Mouse (Mus musculus) liver, adult 2 months (tissue): ENCODE measurements around the gene Atxn10. TPM values are rescaled to one million over a fixed set of nuclear protein-coding genes. Genes with fewer than 3 reads are reported as not detected.

Experiments
- DNase-seq: peaks from one replicate; pipeline ENCODE4 v3.0.0-alpha.2; 2011; ENCODE audit warnings: low read depth, low spot score; ENCODE audit errors: extremely low read depth
- H3K27ac ChIP-seq: fragments of 200-500 bp; replicated peaks from 2 replicates; pipeline ENCODE4 v1.5.1; 2012; ENCODE audit warnings: low read depth, mild to moderate bottlenecking, control low read depth, inconsistent platforms, low read length; ENCODE audit not compliant: insufficient read depth
- H3K27me3 ChIP-seq: fragments of 200-500 bp; 2 replicates; pipeline ENCODE4 v1.6.1; 2012; ENCODE audit warnings: mild to moderate bottlenecking, moderate library complexity, low read length, inconsistent platforms; ENCODE audit not compliant: control insufficient read depth, insufficient read depth
- H3K36me3 ChIP-seq: fragments of 200-500 bp; 2 replicates; pipeline ENCODE4 v1.6.1; 2012; ENCODE audit warnings: low read length, inconsistent platforms; ENCODE audit not compliant: control insufficient read depth, insufficient read depth
- H3K4me1 ChIP-seq: fragments of 200-500 bp; 2 replicates; pipeline ENCODE4 v1.6.1; 2011; ENCODE audit warnings: low read length; ENCODE audit not compliant: control insufficient read depth, insufficient read depth
- H3K4me3 ChIP-seq: fragments of 200-500 bp; 2 replicates; pipeline ENCODE4 v1.5.1; 2011; ENCODE audit warnings: low read depth, mild to moderate bottlenecking, control low read depth, low read length, moderate library complexity; ENCODE audit not compliant: insufficient read depth
- H3K79me2 ChIP-seq: fragments of 200-500 bp; 2 replicates; pipeline ENCODE4 v1.6.1; 2012; ENCODE audit warnings: inconsistent platforms, mild to moderate bottlenecking, low read length, moderate library complexity; ENCODE audit not compliant: control insufficient read depth, insufficient read depth
- H3K9ac ChIP-seq: fragments of 200-500 bp; 2 replicates; pipeline ENCODE4 v1.6.1; 2012; ENCODE audit warnings: low read depth, mild to moderate bottlenecking, control low read depth, inconsistent platforms, low read length
- CTCF ChIP-seq: fragments of 200-500 bp; IDR thresholded peaks from 2 replicates; pipeline ENCODE4 v1.5.1; 2011; ENCODE audit warnings: low read depth, low read length, control low read depth
- POLR2A ChIP-seq: fragments of 200-500 bp; IDR thresholded peaks from 2 replicates; pipeline ENCODE4 v1.6.1; 2011; ENCODE audit warnings: low read length, control low read depth; ENCODE audit not compliant: insufficient read depth; ENCODE audit errors: extremely low read depth
- WGBS: fragments of 180-500 bp; shearing (Covaris S2); methylation state at CpG from one replicate; pipeline ENCODE4 v1.1.7; 2018; 5-methylcytosine and 5-hydroxymethylcytosine counted together
- polyA plus RNA-seq: library from polyadenylated mRNA; depleted of rRNA; stranded (reverse); fragments of >200 nt; gene quantifications from 2 replicates; pipeline ENCODE4 v1.2.3, GENCODE M21; 2012
- total RNA-seq: library from RNA; depleted of rRNA; stranded (reverse); fragments of >200 nt; gene quantifications from 2 replicates; pipeline ENCODE4 v1.2.3, GENCODE M21; 2014

Atxn10 gene
- total and polyA plus RNA-seq, 2 experiments = 36.8 to 41.0 TPM

DNA sequence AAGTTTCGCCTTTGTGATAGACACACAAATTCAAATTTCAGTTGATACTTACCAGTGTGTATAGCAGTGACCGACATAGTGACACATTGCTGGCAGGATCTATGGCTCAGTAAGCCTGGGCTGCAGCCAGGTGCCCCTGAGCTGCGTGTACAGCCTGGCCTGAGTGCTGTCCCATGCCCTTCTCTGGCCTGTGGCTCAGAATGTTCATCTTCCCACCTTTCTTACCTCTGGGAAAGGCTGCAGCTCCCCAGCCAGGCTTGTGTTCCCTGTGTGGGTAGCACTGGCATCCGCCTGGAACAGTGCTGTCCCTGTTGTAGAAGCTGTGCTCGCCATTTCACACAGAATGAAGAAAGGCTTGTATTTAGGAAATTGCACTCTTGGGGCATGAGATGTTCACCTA is 72.7 kb downstream of the Atxn10 start:
- Histone ChIP-seq H3K9ac (no peak overlapping the region), H3K4me1 (peaks cover 2% of the 10 kb centered on the region; the same call in 1 of the 2 replicates), H3K27ac (no peak overlapping the region), H3K36me3 (peaks cover 2% of the 10 kb centered on the region; the same call in 1 of the 2 replicates), H3K4me3 (no peak overlapping the region), H3K27me3 (no peaks in the 10 kb centered on the region), H3K79me2 (no peaks in the 10 kb centered on the region; the same call in 1 of the 2 replicates)
- WGBS = 78% methylated on average over 5 of the region's 5 CpGs
- no peak for DNase-seq
- no peak for TF ChIP-seq POLR2A
- TF ChIP-seq CTCF = no peak

DNA sequence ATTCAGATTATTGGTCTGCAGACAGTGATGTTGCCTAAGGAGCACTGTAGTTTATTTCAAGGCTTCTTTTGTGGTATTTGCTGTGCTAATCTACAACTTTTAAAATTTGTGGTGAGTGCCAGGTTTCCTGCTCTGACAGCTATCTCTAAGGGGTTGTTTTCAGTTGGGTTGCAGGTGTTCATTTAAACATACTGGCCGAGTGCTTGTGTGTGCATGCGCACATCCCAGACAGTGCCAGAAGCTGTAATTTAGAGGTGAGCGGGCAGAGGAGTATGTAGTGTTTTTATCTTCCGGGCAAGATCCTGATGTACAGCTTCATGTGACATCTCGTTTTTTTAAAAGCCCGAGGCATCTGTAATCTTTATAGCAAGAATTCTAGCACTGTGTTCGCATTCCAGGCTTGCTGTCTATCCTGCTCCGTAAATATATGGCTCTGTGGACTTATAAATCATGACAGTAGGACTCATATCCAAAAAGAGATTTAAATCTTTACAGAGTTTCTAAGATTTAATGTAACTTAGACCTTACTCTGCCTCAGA is 73.3 kb downstream of the Atxn10 start:
- Histone ChIP-seq H3K36me3 (peaks cover 2% of the 10 kb centered on the region; the same call in 1 of the 2 replicates), H3K4me3 (no peak overlapping the region), H3K9ac (no peak overlapping the region), H3K27ac (no peak overlapping the region), H3K79me2 (no peaks in the 10 kb centered on the region; the same call in 1 of the 2 replicates), H3K4me1 (peaks cover 2% of the 10 kb centered on the region; the same call in 1 of the 2 replicates), H3K27me3 (no peaks in the 10 kb centered on the region)
- DNase-seq = no peak
- WGBS = 92% methylated on average over 8 of the region's 8 CpGs
- no peak for TF ChIP-seq CTCF
- TF ChIP-seq POLR2A = no peak

DNA sequence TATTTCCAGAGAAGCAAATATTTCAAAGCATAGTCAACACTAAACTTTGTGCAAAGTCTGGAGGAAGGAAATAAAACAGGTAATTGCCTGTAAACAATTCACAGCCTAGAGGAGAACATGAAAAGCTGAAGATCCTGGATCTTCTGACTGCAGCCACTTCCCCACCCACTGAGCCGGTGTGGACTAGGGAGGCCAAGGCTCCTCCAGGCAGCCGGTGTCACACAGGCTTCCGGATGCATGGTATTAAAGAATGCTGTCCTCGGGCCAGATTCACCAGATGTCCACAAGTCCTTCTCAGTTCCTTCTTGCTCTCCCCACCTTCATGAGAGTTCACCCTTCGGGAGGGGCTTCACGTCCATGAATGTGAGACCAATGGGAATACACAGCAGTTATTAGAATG is 73.8 kb downstream of the Atxn10 start:
- peaks cover 3% of the 10 kb centered on the region; the same call in 1 of the 2 replicates for H3K79me2 ChIP-seq
- H3K9ac ChIP-seq = no peak overlapping the region
- peaks cover 2% of the 10 kb centered on the region; the same call in 1 of the 2 replicates for H3K4me1 ChIP-seq
- DNase-seq = no peak
- peaks cover 2% of the 10 kb centered on the region; the same call in 1 of the 2 replicates for H3K36me3 ChIP-seq
- H3K27ac ChIP-seq = no peak overlapping the region
- H3K27me3 ChIP-seq = no peaks in the 10 kb centered on the region
- no peak overlapping the region for H3K4me3 ChIP-seq
- 90% methylated on average over 6 of the region's 6 CpGs for WGBS
- TF ChIP-seq POLR2A (no peak), CTCF (no peak)

DNA sequence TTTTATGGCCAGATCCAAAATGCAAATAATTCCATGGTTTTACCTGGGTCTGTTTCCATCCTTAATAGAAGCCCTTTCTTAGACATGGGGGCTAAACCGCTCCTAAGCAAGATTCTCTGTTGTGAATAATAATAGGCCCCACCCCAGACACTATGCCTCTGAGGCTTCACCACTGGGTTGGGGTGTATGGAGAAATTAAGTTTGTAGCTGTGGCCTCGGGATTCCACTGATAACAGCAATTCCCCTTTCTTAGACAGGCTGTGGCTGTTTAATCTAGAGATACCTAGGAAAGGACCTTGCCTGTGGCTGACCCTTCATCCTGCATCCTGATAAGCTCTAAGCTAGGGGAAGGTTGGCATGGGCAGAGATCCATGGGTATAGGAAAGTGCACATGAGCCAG is 78.6 kb downstream of the Atxn10 start:
- no peak for TF ChIP-seq CTCF
- no peak for TF ChIP-seq POLR2A
- 78% methylated on average over 2 of the region's 2 CpGs for WGBS
- 0 out of 2 replicates have a peak, but pooled peaks cover 3% of the 10 kb centered on the region for H3K79me2 ChIP-seq
- H3K4me3 ChIP-seq = no peak overlapping the region
- H3K4me1 ChIP-seq = peaks cover 2% of the 10 kb centered on the region; the same call in 1 of the 2 replicates
- H3K36me3 ChIP-seq = no peaks in the 10 kb centered on the region
- no peak overlapping the region for H3K27ac ChIP-seq
- no peak for DNase-seq
- H3K27me3 ChIP-seq = no peaks in the 10 kb centered on the region
- H3K9ac ChIP-seq = no peak overlapping the region

DNA sequence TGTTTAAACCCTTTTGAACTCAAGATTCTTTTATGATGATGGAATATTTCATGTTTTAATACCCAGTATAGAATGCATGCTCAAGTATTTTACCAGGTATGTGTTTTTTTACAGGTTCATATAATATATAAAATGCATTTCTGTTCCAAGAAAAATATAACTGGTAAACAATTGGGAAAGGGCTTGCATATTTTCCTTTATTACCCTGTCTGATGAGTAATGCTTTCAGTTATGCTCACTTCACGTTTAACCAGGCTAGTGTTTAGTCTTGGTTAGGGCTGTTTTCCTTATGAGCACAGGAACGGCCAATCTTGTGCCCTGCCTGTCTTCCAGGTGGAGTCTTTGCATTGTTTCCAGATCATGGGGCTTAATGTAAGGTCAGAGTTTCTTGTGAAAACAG is 84.6 kb downstream of the Atxn10 start:
- Histone ChIP-seq H3K4me3 (no peak overlapping the region), H3K27me3 (no peaks in the 10 kb centered on the region), H3K9ac (no peak overlapping the region), H3K79me2 (no peaks in the 10 kb centered on the region), H3K4me1 (no peaks in the 10 kb centered on the region; the same call in 1 of the 2 replicates), H3K27ac (no peak overlapping the region), H3K36me3 (no peaks in the 10 kb centered on the region)
- no peak for TF ChIP-seq CTCF
- WGBS = 78% methylated on average over 2 of the region's 2 CpGs
- DNase-seq = no peak

DNA sequence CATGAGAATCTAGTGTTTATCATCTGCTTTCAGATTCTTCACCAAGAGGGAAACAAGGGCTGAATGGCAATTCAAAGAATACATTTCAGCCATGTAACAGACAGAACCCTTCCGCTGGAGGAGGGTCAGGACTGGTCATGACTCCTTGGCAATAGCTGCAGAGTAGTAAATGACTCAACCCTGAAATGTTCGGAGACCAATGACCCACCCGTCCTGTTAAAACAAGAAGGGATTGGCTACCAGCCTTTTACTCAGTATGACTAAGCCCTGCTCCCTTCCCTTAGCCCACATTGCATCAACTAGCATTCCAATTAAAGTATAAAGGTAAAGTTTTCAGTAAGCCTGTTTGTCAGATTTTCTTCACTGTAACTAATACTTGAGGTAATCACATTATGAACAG is 88.2 kb downstream of the Atxn10 start:
- peak; percentile 58 for DNase-seq
- 34% methylated on average over 3 of the region's 3 CpGs for WGBS
- no peaks in the 10 kb centered on the region for H3K27me3 ChIP-seq

More for the DNA sequence above, 88.2 kb downstream of the Atxn10 start:
- Histone ChIP-seq H3K27ac (no peak overlapping the region), H3K36me3 (no peaks in the 10 kb centered on the region), H3K9ac (no peak overlapping the region), H3K4me3 (no peak overlapping the region), H3K79me2 (no peaks in the 10 kb centered on the region), H3K4me1 (no peaks in the 10 kb centered on the region; the same call in 1 of the 2 replicates)
- TF ChIP-seq CTCF (no peak), POLR2A (no peak)
